Mouse (Mus musculus) limb, embryonic 12.5 days (tissue): ENCODE results near the gene Olfr111. TPM values are rescaled to one million over a fixed set of nuclear protein-coding genes. Genes with fewer than 3 reads are reported as not detected.
"Not testable (repeated sequence)": the region's sequence is repeated elsewhere in the genome, so short reads cannot be mapped to it uniquely, and the experiment has no call there.

Experiments used
- ATAC-seq: fragments of 200-750 bp; cut with Nextera tagmentation; 2 replicates; pipeline ENCODE4 v1.8.0; 2017; ENCODE audit warnings: low read depth, moderate TSS enrichment; ENCODE audit not compliant: insufficient number of reproducible peaks, insufficient read depth, low FRiP score, low TSS enrichment
- H3K27ac ChIP-seq: fragments of 300-500 bp; sonication (generic); 2 replicates; pipeline ENCODE4 v1.5.1; 2016; ENCODE audit warnings: mild to moderate bottlenecking, moderate library complexity
- H3K27me3 ChIP-seq: fragments of 300-500 bp; sonication (generic); 2 replicates; pipeline ENCODE4 v1.6.1; 2016; ENCODE audit warnings: mild to moderate bottlenecking, moderate library complexity
- H3K36me3 ChIP-seq: fragments of 300-500 bp; sonication (generic); 2 replicates; pipeline ENCODE4 v1.6.1; 2016; ENCODE audit warnings: mild to moderate bottlenecking, moderate library complexity
- H3K4me1 ChIP-seq: fragments of 300-500 bp; sonication (generic); replicated peaks from 2 replicates; pipeline ENCODE4 v1.6.1; 2016
- H3K4me2 ChIP-seq: fragments of 300-500 bp; sonication (generic); 2 replicates; pipeline ENCODE4 v1.6.1; 2016; ENCODE audit warnings: mild to moderate bottlenecking, moderate library complexity
- H3K4me3 ChIP-seq: fragments of 300-500 bp; sonication (generic); replicated peaks from 2 replicates; pipeline ENCODE4 v1.5.1; 2016; ENCODE audit warnings: mild to moderate bottlenecking
- H3K9ac ChIP-seq: fragments of 300-500 bp; sonication (generic); replicated peaks from 2 replicates; pipeline ENCODE4 v1.6.1; 2016; ENCODE audit warnings: mild to moderate bottlenecking, moderate library complexity
- H3K9me3 ChIP-seq: fragments of 300-500 bp; sonication (generic); 2 replicates; pipeline ENCODE4 v1.6.1; 2016; ENCODE audit warnings: mild to moderate bottlenecking, moderate library complexity
- WGBS: fragments of 180-500 bp; shearing (Covaris S2); methylation state at CpG from one replicate; pipeline ENCODE4 v1.1.7; 2016; 5-methylcytosine and 5-hydroxymethylcytosine counted together
- polyA plus RNA-seq: library from polyadenylated mRNA; unstranded; fragments of >200 nt; fragmentation: Nextera tagmentation; extraction: Ambion mirVana; gene quantifications from 2 replicates; pipeline ENCODE4 v1.2.1, GENCODE M21; 2016

Gene Olfr111
- polyA plus RNA-seq: not detected in 2 replicates

GRCm38 (mm10) chr17:37507730-37508129 lies at the start of gene Olfr111:
TSS of gene Olfr111 (plus strand) at chr17:37508030.
- Histone ChIP-seq H3K4me2 (no peak within 1 kb of the TSS), H3K27me3 (no peaks in the 10 kb centered on the region), H3K9me3 (no peaks in the 10 kb centered on the region), H3K27ac (no peak within 1 kb of the TSS), H3K4me3 (no peak within 1 kb of the TSS), H3K4me1 (no peaks in the 10 kb centered on the region), H3K9ac (no peak within 1 kb of the TSS), H3K36me3 (no peaks in the 10 kb centered on the region)
- 89% methylated on average over 4 of the region's 4 CpGs for WGBS
- ATAC-seq: no peak

- Histone ChIP-seq H3K9ac (no peak within 1 kb of the TSS), H3K4me2 (no peak within 1 kb of the TSS), H3K9me3 (no peaks in the 10 kb centered on the region), H3K36me3 (no peaks in the 10 kb centered on the region), H3K4me1 (no peaks in the 10 kb centered on the region), H3K27ac (no peak within 1 kb of the TSS), H3K27me3 (no peaks in the 10 kb centered on the region), H3K4me3 (no peak within 1 kb of the TSS)
- WGBS: 88% methylated on average over 1 of the region's 1 CpGs
- no peak for ATAC-seq
Measured at GRCm38 (mm10) chr17:37458616-37459015, 49.2 kb upstream of the Olfr111 start, which contains the start of gene Olfr109. TSS of gene Olfr109 (plus strand) at chr17:37458916.

GRCm38 (mm10) chr17:37483452-37483851 lies 24.4 kb upstream of the Olfr111 start, which contains the start of gene H2-M2:
TSS of gene H2-M2 (minus strand) at chr17:37483552.
- no peak for ATAC-seq
- Histone ChIP-seq H3K4me2 (no peak within 1 kb of the TSS), H3K9ac (no peak within 1 kb of the TSS), H3K9me3 (peaks cover 11% of the 10 kb centered on the region; the same call in 1 of the 2 replicates), H3K27ac (no peak within 1 kb of the TSS), H3K36me3 (no peaks in the 10 kb centered on the region), H3K4me1 (no peaks in the 10 kb centered on the region), H3K27me3 (no peaks in the 10 kb centered on the region), H3K4me3 (no peak within 1 kb of the TSS)
- 82% methylated on average over 2 of the region's 2 CpGs for WGBS

- H3K9me3 ChIP-seq: no peaks in the 10 kb centered on the region
- H3K27me3 ChIP-seq: no peaks in the 10 kb centered on the region
- WGBS: 43% methylated on average over 1 of the region's 1 CpGs
- H3K9ac ChIP-seq: no peak within 1 kb of the TSS
- H3K4me1 ChIP-seq: no peaks in the 10 kb centered on the region
- no peak within 1 kb of the TSS for H3K4me3 ChIP-seq
- H3K27ac ChIP-seq: no peak within 1 kb of the TSS
- no peaks in the 10 kb centered on the region for H3K36me3 ChIP-seq
- H3K4me2 ChIP-seq: no peak within 1 kb of the TSS
- no peak for ATAC-seq
Measured at GRCm38 (mm10) chr17:37491930-37492518, 15.8 kb upstream of the Olfr111 start, which contains the start of gene Olfr110. TSS of gene Olfr110 (plus strand) at chr17:37492468.

- not testable (repeated sequence) for ATAC-seq
Measured at GRCm38 (mm10) chr17:37524612-37525011, 16.8 kb downstream of the Olfr111 start.

GRCm38 (mm10) chr17:37525427-37525826 lies 17.6 kb downstream of the Olfr111 start:
- WGBS: 61% methylated on average over 1 of the region's 1 CpGs
- not testable (repeated sequence) for H3K27me3 ChIP-seq, H3K9me3 ChIP-seq, H3K4me2 ChIP-seq, H3K9ac ChIP-seq, H3K4me1 ChIP-seq, H3K27ac ChIP-seq, ATAC-seq, H3K36me3 ChIP-seq, H3K4me3 ChIP-seq

More at GRCm38 (mm10) chr17:37524612-37525011, 16.8 kb downstream of the Olfr111 start:
- H3K4me2 ChIP-seq, H3K4me3 ChIP-seq, H3K36me3 ChIP-seq, H3K9me3 ChIP-seq, H3K9ac ChIP-seq, H3K4me1 ChIP-seq, H3K27me3 ChIP-seq, H3K27ac ChIP-seq: not testable (repeated sequence)

- no peak overlapping the region for H3K9ac ChIP-seq
- H3K4me3 ChIP-seq: no peak overlapping the region
- ATAC-seq: no peak
- no peaks in the 10 kb centered on the region for H3K4me1 ChIP-seq
- no peak overlapping the region for H3K4me2 ChIP-seq
- H3K27ac ChIP-seq: no peak overlapping the region
- no peaks in the 10 kb centered on the region for H3K9me3 ChIP-seq
- H3K36me3 ChIP-seq: no peaks in the 10 kb centered on the region
- no peaks in the 10 kb centered on the region for H3K27me3 ChIP-seq
Measured at GRCm38 (mm10) chr17:37535173-37535572, 27.3 kb downstream of the Olfr111 start.

- H3K9me3 ChIP-seq, H3K4me2 ChIP-seq, H3K9ac ChIP-seq, H3K4me3 ChIP-seq, H3K27me3 ChIP-seq, H3K36me3 ChIP-seq, H3K4me1 ChIP-seq, H3K27ac ChIP-seq, ATAC-seq: not testable (repeated sequence)
- WGBS: 56% methylated on average over 1 of the region's 1 CpGs
Measured at GRCm38 (mm10) chr17:37538416-37538815, 30.6 kb downstream of the Olfr111 start.

GRCm38 (mm10) chr17:37541454-37542119 lies 33.8 kb downstream of the Olfr111 start:
- no peaks in the 10 kb centered on the region for H3K4me1 ChIP-seq
- no peak overlapping the region for H3K27ac ChIP-seq
- no peaks in the 10 kb centered on the region for H3K36me3 ChIP-seq
- 76% methylated on average over 4 of the region's 4 CpGs for WGBS
- no peak overlapping the region for H3K9ac ChIP-seq
- H3K9me3 ChIP-seq: no peaks in the 10 kb centered on the region
- no peak for ATAC-seq
- no peak overlapping the region for H3K4me3 ChIP-seq
- no peak overlapping the region for H3K4me2 ChIP-seq
- H3K27me3 ChIP-seq: no peaks in the 10 kb centered on the region

- no peak overlapping the region for H3K27ac ChIP-seq
- H3K9ac ChIP-seq: no peak overlapping the region
- no peak overlapping the region for H3K4me3 ChIP-seq
- no peak overlapping the region for H3K4me2 ChIP-seq
- WGBS: 55% methylated on average over 3 of the region's 3 CpGs
- no peak for ATAC-seq
- H3K4me1 ChIP-seq: no peaks in the 10 kb centered on the region
- H3K27me3 ChIP-seq: no peaks in the 10 kb centered on the region
- no peaks in the 10 kb centered on the region for H3K9me3 ChIP-seq
- H3K36me3 ChIP-seq: no peaks in the 10 kb centered on the region
Measured at GRCm38 (mm10) chr17:37543800-37544435, 36.1 kb downstream of the Olfr111 start.

GRCm38 (mm10) chr17:37558913-37559615 lies 51.2 kb downstream of the Olfr111 start:
- H3K4me2 ChIP-seq: no peak overlapping the region
- 51% methylated on average over 1 of the region's 1 CpGs for WGBS
- 0 out of 2 replicates have a peak, but pooled peaks cover 5% of the 10 kb centered on the region for H3K9me3 ChIP-seq
- H3K27me3 ChIP-seq: no peaks in the 10 kb centered on the region
- no peak overlapping the region for H3K9ac ChIP-seq
- no peak overlapping the region for H3K27ac ChIP-seq
- no peak for ATAC-seq
- H3K4me1 ChIP-seq: no peaks in the 10 kb centered on the region
- no peak overlapping the region for H3K4me3 ChIP-seq
- H3K36me3 ChIP-seq: no peaks in the 10 kb centered on the region
